Mouse (Mus musculus) NIH3T3 (cell line): ENCODE measurements at regions not wholly inside any gene's neighbourhood (a gene's known extent, or its start where the extent isn't known, plus 50 kb on each side); places are given as distances from the start of the nearest gene placed in this dataset.
"Not testable (repeated sequence)": the region's sequence is repeated elsewhere in the genome, so short reads cannot be mapped to it uniquely, and the experiment has no call there.

Source experiments
- DNase-seq: peaks from one replicate; pipeline ENCODE4 v3.0.0-alpha.2; 2012; ENCODE audit warnings: low read depth

DNA sequence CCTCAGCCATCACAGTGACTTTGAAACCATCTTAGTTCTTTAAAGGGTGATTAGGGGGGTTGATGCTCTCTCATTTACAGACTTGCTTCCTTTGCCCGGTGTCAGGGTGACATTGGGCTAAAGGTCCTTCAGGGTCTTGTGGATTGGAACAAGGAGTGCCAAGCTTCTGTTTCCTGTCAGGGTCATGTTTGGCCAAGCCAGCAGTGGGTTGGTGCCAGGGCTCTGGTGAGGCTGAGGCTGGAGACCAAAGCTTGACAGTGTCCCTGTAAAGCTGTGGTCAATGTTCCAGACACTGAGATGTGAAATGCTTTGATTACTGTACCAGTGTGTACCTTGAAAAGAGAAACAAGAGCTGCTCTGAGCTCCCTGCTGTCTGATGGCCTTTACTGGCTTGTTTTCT, 150.8 kb upstream of the Fam3c start:
- no peak for DNase-seq

DNA sequence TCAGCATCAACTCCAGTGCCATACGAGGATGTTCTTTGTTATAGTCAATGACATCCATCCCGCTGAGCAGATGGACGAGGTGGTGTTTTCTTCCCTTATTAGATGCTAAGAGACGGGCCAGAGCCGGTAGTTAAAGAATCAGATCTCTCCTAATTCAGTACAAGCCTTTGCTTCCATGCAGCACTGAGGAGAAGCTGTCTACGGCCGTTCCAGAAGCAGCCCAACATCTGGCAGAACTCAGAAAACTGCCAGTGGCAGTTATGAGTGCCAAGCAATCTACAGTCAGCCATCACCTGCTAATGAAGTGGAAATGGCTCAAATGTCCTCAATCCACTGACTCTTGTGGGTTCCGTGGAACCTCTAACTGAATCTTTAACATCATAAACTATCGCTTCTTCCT, 141.3 kb upstream of the Fam3c start:
- no peak for DNase-seq

DNA sequence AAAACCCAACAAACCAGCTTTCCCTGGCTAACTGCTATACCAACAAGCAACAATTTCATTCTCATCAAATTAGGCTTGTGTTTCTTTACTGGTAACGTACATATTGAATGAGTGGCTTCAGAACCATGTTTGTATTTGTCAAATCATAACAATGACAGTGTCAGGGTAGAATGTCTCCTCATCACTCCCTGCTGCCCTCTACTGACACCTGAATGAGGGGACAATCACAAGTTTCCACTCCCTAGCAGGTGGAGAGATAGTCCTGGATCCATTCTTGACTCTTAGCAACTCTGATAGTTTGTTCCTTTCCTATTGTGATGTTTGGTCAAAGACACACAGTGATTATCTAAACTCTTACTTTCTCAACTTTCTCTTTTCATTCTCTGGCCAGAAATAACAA, 140.4 kb upstream of the Fam3c start:
- DNase-seq = no peak

DNA sequence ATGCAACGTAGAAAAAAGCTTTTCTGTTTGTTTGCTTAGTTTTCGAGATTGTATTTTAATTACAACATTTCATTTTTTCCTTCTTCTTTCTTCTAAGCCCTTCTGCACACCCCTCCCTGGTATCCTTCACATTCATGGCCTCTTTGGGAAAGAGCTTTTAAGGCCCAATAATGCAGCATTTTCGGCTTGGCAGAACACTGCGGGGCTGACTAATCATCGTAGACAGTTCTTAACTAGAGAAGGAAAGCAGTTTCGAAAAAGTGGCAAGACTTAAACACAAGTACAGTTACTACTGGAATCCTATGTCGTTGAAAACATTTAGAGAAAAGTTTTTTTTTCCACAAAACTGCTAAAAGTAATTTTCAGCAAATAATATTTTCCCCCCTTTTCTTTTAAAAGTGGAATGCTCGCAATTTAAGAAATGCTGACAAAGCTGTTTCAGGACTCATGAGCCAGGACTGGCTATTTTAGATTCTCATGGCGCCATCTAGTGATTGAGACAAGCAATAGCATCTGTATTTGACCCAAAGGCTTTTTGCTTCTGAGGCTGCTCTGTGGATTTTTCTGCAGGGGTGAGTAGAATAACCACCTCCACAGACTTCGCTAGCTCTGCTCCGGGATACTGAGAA, 137.7 kb upstream of the Fam3c start:
- peak; percentile 84 for DNase-seq

DNA sequence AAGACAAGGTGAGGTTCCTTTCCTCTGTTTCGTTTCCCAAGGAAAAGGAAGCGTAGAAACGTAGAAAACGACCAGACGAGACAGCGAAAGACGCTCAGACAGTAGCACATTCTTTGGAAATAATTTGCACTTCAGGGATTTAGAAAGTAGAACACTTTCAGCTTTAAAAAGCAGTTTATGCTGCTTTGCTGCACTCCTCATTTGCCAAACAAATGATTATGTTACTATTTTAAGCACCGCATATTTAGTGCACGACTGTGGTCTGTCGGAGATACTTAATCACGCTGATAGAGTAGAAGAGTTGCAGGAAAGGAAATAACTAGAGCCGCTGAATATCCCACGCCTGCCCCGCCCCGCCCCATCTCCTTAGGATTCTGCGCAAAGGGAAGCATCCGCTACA, 136.9 kb upstream of the Fam3c start:
- DNase-seq = peak; percentile 39

DNA sequence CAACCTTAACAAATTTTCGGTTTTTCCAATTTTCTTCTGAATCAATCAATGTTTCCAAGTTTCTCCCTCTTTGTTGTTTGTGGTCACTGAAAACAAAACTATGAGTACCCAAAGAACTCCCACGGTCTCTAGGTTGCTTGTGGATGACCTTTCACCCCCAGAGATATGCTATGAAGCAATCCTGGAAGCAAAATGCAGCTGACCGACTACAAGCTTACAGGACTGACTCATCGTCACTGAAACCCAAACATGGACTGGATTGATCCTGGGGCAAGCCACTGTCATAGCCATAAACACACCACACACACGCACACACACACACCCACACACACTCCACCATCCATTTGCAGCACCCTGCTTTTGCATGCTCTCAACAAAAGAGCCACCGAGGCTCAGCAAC, 134.7 kb upstream of the Fam3c start:
- DNase-seq = peak; percentile 44

DNA sequence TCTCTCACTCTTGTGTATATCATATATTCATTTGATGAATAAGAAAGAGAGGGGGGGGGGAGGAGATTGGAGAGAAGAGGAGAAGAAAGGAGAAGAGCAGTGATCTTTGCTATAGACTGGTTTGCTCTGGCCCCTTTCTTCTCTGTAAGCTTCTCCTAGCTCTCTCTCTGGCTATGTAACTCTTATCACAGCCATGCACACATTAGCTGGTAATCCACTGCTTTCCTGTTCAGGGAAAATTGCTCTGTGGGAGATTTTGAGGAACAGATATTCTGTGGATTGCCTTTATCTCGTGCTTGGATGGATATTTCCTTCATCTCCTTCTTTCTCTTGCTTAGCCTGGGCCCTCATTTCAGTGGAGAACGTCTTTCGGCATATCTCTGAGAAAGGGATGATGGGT, 131.4 kb upstream of the Fam3c start:
- no peak for DNase-seq

DNA sequence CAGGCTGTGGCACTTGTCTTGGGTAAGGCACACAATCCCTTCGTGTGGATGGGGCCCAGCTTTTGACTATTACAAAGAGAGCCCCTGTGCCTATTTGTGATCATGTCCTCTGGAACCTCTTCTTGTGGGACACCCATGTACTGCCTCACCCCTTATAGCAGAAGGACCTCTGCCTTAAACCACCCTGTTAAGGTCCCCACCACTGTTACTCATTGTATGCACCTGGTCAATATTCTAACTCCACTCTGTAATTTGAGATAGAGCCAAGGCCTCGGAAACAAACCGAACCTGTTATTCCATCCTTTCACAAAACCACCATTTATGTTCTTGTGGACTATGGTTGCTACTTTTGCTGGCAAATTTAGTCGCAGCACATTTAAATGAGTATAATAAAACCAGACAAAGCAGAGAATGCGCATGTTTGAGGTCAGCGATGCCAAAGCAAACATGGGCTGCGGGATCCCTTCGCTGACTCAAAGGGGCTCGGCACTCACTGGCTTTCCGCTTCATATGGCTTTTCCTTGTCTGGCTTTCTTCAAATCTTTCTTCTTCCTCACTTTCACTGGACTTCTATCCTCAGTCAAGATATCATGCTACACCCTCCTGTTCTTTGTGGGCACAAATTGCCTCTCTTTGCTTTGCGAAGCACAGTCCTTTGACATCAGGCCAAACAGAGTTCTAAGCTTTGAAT, 129.9 kb upstream of the Fam3c start:
- DNase-seq = no peak

DNA sequence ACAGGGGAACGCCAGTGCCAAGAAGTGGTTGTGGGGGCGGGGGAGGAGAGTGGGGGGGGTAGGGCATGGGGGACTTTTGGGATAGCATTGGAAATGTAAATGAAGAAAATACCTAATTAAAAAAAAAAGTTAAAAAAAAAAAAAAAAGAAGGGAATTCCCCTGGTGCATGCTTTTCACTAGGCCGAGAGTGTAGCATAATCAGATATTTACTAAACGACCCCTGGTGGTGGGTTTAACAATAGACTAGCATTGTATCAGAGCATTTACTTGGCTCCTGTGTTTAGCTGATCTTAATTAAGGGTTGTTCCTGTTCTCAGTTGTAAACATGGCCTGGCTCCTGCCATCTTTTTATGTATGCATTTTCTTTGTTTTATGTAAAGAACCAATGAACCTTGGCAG, 126.2 kb upstream of the Fam3c start:
- DNase-seq = not testable (repeated sequence)

DNA sequence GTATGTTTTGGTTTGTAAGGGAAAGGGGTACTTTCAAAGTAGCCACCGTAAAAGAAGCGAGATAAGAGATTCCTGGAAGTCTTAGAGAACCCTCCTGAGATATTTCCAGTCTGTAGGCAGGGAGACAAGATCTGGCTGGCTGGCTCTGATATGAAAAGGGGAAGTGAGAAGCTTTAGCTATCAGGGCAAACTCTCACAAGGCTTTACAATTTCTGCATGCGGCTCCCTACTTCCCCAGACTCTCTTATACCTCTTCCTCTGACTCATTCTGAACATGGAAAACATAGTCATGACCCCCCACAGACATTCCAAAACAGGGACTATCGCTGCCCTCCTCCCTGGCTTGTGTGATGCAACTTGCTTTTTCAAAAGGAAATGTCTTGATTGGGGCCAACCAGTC, 118.6 kb upstream of the Fam3c start:
- DNase-seq = peak; percentile 68

DNA sequence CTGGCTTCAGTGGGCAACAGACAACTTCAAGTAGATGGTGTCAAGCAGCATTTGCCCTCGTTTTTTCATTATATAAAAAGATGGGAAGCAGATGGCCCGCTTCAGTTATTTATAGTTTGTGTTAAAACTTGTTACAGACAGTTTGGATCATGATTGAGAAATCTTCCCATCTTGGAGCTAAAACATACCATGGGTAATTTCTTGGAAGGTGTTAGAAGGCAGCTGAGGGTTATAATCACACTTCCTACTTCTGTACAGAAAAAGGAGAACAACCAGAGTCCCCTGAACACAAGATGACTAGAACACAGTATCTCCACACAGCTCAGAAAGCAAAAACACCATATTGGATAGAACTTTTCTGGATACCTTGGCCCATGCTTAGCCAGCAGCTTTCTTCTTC, 118.0 kb upstream of the Fam3c start:
- peak; percentile 25 for DNase-seq

DNA sequence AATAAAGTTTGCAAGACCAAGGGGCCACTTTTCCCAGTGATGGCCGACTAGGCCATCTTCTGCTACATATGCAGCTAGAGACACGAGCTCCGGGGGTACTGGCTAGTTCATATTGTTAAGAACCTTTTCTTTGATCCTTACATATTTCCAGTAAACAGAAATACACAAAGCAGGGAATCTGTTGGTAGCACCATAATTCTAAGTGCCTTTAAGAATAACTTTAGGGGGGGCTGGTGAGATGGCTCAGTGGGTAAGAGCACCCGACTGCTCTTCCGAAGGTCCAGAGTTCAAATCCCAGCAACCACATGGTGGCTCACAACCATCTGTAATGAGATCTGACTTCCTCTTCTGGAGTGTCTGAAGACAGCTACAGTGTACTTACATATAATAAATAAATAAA, 116.4 kb upstream of the Fam3c start:
- not testable (repeated sequence) for DNase-seq

DNA sequence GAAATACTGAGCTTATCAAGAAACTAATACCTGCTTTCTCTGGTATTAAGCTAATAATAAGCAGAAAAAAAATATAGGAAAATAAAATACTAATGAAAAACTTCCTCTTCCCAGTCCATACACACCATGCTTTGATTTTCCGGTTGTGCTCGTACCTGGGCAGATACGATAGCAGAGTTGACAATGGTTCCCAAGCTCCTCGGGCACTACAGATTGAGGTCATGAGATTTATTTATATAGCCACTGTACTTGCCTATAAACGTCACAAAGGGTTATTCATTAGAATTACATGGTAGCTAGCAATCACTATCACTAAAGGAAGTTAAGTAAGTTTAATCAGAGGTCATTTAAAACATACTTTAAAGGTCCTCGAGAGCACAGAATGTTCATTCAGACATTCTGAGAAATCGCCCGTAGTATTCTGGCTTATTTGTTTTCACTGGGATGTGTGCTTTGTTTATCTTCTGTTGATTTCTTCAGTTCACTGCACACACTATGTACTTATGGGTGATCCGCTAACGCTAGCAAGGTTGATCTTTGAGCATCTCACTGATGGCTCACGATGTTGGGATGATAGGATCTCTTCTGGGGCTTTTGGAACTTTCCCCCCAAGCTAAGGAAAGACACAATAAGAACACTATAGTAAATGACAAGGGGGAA, 111.4 kb upstream of the Fam3c start:
- DNase-seq = no peak

DNA sequence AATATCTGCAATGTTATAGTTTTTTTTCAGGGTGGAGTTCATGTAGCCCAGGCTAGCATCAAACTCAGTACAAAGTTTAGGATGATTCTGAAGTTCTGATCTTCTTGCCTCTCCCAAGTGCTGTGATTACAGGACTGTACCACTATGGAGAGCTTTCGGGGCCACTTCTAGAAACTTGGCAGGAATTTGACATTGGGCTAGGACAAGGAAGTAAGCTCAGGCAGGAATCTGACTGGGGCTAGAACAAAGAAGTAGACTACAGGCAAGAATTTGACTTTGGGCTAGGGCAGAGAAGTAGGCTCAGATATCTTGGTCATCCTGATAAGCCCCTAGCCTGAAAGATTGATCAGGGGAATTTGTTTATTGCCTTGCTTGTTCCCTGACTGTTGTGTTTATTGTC, 109.9 kb upstream of the Fam3c start:
- no peak for DNase-seq

DNA sequence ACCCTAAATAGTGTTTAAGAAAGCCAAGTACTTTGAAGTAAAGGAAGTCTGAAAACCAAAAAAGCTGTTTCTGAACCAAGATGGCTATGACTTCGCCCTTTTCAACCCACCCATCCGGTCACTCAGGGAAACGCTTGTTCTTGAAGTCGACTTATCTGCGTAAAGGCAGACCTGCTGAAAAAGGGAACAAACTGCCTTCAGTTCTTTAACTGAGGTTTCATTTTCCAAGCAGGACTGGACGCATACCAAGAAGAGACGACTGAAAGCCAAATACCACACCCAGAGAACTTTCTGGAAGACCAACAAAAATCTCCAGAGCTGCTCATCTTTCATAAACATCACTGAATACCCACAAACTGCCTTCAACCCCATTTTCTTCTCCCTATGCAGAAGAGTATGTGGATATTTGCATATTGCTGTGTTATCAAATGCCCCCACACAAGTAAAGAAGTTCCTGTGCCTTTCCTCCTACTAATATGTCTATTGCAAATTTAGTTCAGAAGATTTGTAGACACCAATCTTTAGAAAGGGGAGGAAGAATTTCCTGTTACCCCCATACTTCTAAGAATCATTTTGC, 103.5 kb upstream of the Fam3c start:
- DNase-seq = peak; percentile 63

DNA sequence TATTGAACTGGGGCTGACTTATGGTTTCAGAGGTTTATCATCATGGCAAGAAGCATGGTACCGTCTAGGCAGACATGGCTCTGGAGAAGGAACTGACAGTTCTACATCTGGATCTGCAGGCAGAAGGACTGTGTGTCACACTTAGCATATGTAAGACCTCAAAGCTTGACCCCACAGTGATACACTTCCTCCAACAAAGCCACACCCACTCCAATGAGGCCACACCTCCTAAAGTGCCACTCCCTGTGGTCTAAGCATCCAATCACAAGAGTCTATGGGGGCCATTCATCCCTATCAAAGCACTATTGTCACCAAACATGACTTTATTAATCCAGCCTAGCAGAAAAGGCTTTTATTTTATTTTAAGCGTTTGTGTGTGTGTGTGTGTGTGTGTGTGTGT, 96.2 kb upstream of the Fam3c start:
- no peak for DNase-seq

DNA sequence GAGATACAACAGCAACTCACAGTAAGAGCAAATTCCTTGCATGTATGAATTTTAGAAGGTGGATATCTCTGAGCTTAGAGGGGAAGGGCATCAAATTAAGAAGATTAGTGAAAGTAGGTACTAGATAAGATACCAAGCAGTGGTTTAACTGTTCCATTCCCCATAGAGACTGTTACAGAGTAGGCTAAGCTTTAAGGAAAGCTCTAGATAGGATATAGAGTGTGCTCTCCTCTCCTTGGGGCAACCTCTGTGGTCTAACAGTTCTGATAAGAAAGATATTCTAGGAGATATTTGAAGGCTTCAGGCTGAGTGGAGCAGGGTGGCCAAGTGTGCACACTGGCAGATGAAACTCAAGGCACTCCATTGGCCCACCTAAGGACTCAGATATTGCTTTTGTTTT, 94.5 kb upstream of the Fam3c start:
- no peak for DNase-seq

DNA sequence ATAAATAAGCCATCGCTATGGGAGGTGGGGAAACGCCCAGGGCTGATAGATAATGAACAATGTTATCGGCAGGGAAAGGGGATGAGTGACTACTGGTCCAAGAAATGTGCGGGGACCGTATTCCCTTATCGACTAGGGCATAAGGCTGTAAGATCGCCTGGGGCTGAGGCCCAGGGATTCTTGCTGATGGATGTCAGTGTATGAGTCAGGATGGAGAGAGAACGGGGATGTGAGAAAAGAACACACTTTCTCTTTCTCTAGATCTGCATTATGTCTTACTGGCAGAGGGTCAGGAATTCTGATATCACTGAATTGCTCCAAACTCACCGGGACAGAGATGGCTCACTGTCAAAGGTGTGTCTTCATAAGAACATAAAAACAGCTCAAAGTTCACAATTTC, 92.9 kb upstream of the Fam3c start:
- DNase-seq = peak; percentile 76

DNA sequence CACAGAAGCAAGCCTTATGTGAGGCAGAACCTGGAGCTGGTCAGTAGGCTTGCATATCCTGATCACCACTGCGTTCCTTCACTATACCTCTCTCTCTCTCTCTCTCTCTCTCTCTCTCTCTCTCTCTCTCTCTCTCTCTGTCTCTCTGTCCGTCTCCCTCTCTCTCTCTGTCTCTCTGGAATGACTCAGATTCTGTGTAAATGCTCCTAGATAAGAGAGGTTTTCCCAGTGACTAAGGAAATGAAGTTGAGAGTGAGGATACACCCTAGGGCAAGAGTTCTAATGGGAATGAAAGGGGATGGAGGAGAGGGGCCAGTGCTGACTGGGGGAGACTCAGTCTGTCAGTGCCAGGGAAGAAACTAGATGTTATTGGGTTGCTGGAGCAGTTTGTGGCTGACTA, 91.6 kb upstream of the Fam3c start:
- DNase-seq = peak; percentile 62

DNA sequence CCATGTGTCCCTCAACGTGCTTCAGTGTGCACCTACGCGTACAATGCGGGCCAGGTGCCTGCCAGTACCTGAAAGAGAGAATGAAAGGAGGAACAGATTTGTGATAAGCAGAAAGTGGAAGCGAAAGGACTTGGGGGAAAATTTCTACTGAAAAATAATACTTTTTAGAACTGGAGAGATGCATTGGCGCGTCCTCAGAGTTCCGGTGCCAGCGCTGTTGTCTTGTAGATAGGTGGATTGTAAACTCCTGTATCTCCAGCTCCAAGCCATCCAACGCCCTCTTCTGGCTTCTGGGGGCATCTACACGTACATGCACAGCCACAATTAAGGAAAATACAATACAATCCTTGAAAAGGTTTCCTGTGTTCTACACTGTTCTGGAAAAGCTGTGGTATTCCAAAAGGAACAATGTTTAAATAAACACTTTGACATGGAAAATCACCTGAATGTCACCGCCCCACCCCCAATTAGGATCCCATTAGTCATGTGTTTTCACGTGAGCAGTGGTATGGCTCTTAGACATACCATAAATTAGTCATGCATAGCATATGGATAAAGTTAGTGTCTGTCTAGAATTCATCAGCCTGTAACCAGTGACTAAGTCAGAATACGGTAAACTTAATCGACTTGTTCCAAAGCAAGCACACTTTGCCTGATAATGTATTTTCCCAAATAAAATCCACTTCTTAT, 90.7 kb upstream of the Fam3c start:
- DNase-seq = peak; percentile 84

DNA sequence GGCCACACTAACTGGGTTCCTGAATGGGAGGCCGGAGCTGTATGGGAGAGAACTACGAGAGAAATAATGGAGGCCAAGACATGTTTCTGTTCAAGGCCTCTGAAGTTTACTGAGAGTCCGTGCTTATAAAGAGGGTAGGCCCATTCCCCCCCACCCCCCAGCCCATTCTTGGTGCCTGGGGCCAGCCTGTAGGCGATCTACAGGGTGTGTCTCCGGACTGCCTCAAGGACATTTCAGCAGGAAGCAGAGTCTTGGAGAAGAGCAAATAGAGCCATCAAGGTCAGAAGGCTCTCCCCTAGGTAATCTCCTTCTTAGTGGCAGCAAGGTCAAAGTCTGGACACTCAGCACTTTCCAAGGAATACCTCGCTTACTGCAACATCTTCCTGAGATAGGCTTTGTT, 88.8 kb upstream of the Fam3c start:
- DNase-seq = not testable (repeated sequence)

DNA sequence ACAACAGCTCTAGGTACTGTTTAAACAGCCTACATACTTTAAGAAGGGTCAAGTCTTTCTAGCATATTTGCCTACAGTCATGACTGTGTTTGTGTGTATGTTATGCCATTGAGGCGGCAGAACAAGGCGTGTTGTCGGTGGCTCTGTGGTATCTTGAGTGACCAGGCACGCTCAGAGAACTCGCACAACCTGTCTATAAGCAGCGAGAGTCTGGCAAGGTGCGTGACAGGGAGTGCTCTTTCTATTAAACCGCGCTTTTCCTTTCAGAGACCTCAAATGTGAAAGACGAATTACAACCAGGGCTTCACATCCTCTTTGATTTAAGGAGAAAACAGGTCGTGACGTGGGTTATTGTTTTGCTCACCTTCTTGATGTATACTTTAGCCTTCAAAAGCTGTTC, 88.2 kb upstream of the Fam3c start:
- no peak for DNase-seq

DNA sequence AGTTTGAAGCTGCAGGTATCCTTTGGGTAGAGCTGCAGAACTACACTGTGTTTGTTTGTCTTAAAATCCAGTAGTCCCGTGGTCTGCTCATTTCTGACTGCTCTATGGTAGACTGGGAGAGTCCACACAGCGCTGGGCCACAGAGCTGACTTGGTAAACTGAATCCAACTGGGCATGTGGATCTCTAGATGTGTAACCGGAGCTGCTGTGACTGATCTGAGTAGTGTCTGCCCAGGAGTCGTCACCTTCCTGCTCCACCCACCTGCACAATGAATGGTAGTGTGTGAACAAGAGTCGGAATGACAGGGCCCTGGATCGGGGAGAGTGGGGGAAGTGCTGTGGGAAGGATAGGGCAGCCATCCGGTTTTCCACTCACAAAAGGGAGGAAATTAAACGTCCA, 87.5 kb upstream of the Fam3c start:
- peak; percentile 40 for DNase-seq
